Mouse (Mus musculus): ENCODE data around the gene Olfr905. TPM values are rescaled to one million over a fixed set of nuclear protein-coding genes. Genes with fewer than 3 reads are reported as not detected.

Gene Olfr905
- polyA plus RNA-seq, 1 experiment from 2014 or later: not detected

DNA sequence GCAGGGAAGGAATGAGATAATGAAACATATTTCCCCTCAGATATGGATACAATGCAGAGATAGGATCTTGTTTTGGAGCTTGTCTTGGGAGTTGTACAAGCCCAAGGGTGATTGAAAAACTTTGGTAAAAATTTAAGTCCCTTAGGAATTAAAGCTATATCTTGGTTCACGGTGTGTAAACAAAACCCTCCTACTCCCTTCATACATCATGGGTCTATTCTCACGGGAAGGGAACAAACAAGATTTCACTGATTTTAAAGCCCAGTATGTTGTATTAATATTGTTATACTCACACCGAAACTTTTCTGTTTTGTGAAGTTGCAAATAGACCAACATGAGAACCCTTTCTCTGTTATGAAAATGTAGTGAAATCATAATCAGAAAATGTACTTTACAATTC lies 15.9 kb downstream of the Olfr905 start, which contains the start of gene Olfr906:
Gene Olfr906 (plus strand): TSS at position 301 of the 400 bp plus-strand sequence.
- H3K27ac ChIP-seq (replicated peaks): no peak within 1 kb of the TSS
- TF ChIP-seq CTCF (IDR thresholded peaks at IDR 0.05; ENCODE audit: low read depth): no peak
- no peak for TF ChIP-seq EP300 (optimal IDR thresholded peaks at IDR 0.05)
- H3K9ac ChIP-seq (ENCODE audit: low read length): no peak within 1 kb of the TSS
- WGBS: 60% methylated on average over 3 of the region's 3 CpGs
- no peaks in the 10 kb centered on the region for H3K36me3 ChIP-seq (ENCODE audit: control insufficient read depth, insufficient read depth, low read length)
- H3K4me1 ChIP-seq (replicated peaks; ENCODE audit: control insufficient read depth, insufficient read depth): no peaks in the 10 kb centered on the region
- no peaks in the 10 kb centered on the region for H3K27me3 ChIP-seq (ENCODE audit: control insufficient read depth, insufficient read depth, low read length)
- no peak within 1 kb of the TSS for H3K4me2 ChIP-seq (replicated peaks; ENCODE audit: low read depth)
- DNase-seq (ENCODE audit: low spot score): no peak
- H3K9me3 ChIP-seq (ENCODE audit: control insufficient read depth, low read length): no peaks in the 10 kb centered on the region
- no peak for ATAC-seq (ENCODE audit: low FRiP score, low TSS enrichment)
- H3K4me3 ChIP-seq (ENCODE audit: low read depth, low read length): no peak within 1 kb of the TSS

GRCm38 (mm10) chr9:38495501-38495900 lies 24.6 kb downstream of the Olfr905 start, which contains the start of gene Olfr907:
Olfr907 (plus strand) TSS chr9:38495801.
- Histone ChIP-seq H3K4me2 (replicated peaks; ENCODE audit: low read depth) (no peak within 1 kb of the TSS), H3K36me3 (ENCODE audit: control insufficient read depth, insufficient read depth, low read length) (no peaks in the 10 kb centered on the region), H3K4me1 (replicated peaks; ENCODE audit: control insufficient read depth, insufficient read depth) (no peaks in the 10 kb centered on the region), H3K27ac (replicated peaks) (no peak within 1 kb of the TSS), H3K9ac (ENCODE audit: low read length) (no peak within 1 kb of the TSS), H3K9me3 (ENCODE audit: control insufficient read depth, low read length) (no peaks in the 10 kb centered on the region), H3K27me3 (ENCODE audit: control insufficient read depth, insufficient read depth, low read length) (no peaks in the 10 kb centered on the region), H3K4me3 (ENCODE audit: low read depth, low read length) (no peak within 1 kb of the TSS)
- no peak for DNase-seq (ENCODE audit: low spot score)
- no peak for TF ChIP-seq CTCF (IDR thresholded peaks at IDR 0.05; ENCODE audit: low read depth)
- TF ChIP-seq EP300 (optimal IDR thresholded peaks at IDR 0.05): no peak
- ATAC-seq (ENCODE audit: low FRiP score, low TSS enrichment): no peak
- WGBS: 71% methylated on average over 2 of the region's 2 CpGs

DNA sequence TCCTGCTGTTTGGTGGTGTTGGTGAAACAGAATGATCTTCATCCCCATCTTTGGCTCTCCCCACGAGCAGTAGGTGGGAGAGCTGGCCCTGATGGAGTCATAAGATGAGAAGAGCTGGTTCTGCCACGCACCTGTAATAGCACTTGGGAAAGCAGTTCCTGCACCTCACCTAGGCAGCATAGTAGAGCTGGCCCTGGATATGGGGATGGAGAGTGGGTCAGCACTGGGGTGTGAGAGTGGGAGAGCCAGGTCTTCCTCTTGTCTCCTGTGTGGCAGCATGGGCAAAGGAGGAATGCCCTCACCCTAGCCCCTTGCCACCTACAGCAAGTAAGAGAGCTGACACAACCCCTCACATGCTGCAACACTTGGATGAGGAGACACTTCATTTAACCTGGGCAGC lies 41.4 kb downstream of the Olfr905 start:
- 63% methylated on average over 2 of the region's 2 CpGs for WGBS
- H3K4me3 ChIP-seq (ENCODE audit: low read depth, low read length): no peak overlapping the region
- no peaks in the 10 kb centered on the region for H3K9me3 ChIP-seq (ENCODE audit: control insufficient read depth, low read length)
- ATAC-seq (ENCODE audit: low FRiP score, low TSS enrichment) (no peak; the same call in 1 of the 2 replicates), DNase-seq (ENCODE audit: low spot score) (no peak)
- no peaks in the 10 kb centered on the region for H3K36me3 ChIP-seq (ENCODE audit: control insufficient read depth, insufficient read depth, low read length)
- TF ChIP-seq EP300 (optimal IDR thresholded peaks at IDR 0.05): no peak
- no peak for TF ChIP-seq CTCF (IDR thresholded peaks at IDR 0.05; ENCODE audit: low read depth)
- no peaks in the 10 kb centered on the region for H3K4me1 ChIP-seq (replicated peaks; ENCODE audit: control insufficient read depth, insufficient read depth)
- no peak overlapping the region for H3K27ac ChIP-seq (replicated peaks)
- no peaks in the 10 kb centered on the region for H3K27me3 ChIP-seq (ENCODE audit: control insufficient read depth, insufficient read depth, low read length)
- no peak overlapping the region for H3K4me2 ChIP-seq (replicated peaks; ENCODE audit: low read depth)
- H3K9ac ChIP-seq (ENCODE audit: low read length): no peak overlapping the region

- Histone ChIP-seq H3K4me2 (replicated peaks; ENCODE audit: low read depth) (no peak within 1 kb of the TSS), H3K36me3 (ENCODE audit: control insufficient read depth, insufficient read depth, low read length) (no peaks in the 10 kb centered on the region), H3K4me1 (replicated peaks; ENCODE audit: control insufficient read depth, insufficient read depth) (no peaks in the 10 kb centered on the region), H3K9ac (ENCODE audit: low read length) (no peak within 1 kb of the TSS), H3K9me3 (ENCODE audit: control insufficient read depth, low read length) (no peaks in the 10 kb centered on the region), H3K4me3 (ENCODE audit: low read depth, low read length) (no peak within 1 kb of the TSS), H3K27ac (replicated peaks) (no peak within 1 kb of the TSS), H3K27me3 (ENCODE audit: control insufficient read depth, insufficient read depth, low read length) (no peaks in the 10 kb centered on the region)
- DNase-seq (ENCODE audit: low spot score) (no peak), ATAC-seq (ENCODE audit: low FRiP score, low TSS enrichment) (no peak)
- TF ChIP-seq CTCF (IDR thresholded peaks at IDR 0.05; ENCODE audit: low read depth): no peak
- no peak for TF ChIP-seq EP300 (optimal IDR thresholded peaks at IDR 0.05)
- 58% methylated on average over 1 of the region's 1 CpGs for WGBS
Observed at GRCm38 (mm10) chr9:38521280-38521679, 50.4 kb downstream of the Olfr905 start, which contains the start of gene Olfr911-ps1. Olfr911-ps1 (plus strand) TSS chr9:38521580.

Other genes with a start within 250 kb of the Olfr905 start
- gene Olfr143, start 218.3 kb upstream of the Olfr905 start, polyA plus RNA-seq (2015; fragmentation: Nextera tagmentation; extraction: Ambion mirVana): not detected in 2 replicates
- not detected in 2 replicates for gene Olfr895, start 203.3 kb upstream of the Olfr905 start, polyA plus RNA-seq (2015; fragmentation: Nextera tagmentation; extraction: Ambion mirVana)
- gene Olfr896-ps1, start 180.0 kb upstream of the Olfr905 start, polyA plus RNA-seq (2015; fragmentation: Nextera tagmentation; extraction: Ambion mirVana): not detected in 2 replicates
- not detected in 2 replicates for gene Olfr25, start 142.0 kb upstream of the Olfr905 start, polyA plus RNA-seq (2015; fragmentation: Nextera tagmentation; extraction: Ambion mirVana)
- not detected in 2 replicates for gene Olfr898, start 122.7 kb upstream of the Olfr905 start, polyA plus RNA-seq (2015; fragmentation: Nextera tagmentation; extraction: Ambion mirVana)
- gene Olfr250, start 104.2 kb upstream of the Olfr905 start, polyA plus RNA-seq (2015; fragmentation: Nextera tagmentation; extraction: Ambion mirVana): not detected in 2 replicates
- not detected in 2 replicates for gene Olfr251, start 94.0 kb upstream of the Olfr905 start, polyA plus RNA-seq (2015; fragmentation: Nextera tagmentation; extraction: Ambion mirVana)
- not detected in 2 replicates for gene Olfr147, start 69.4 kb upstream of the Olfr905 start, polyA plus RNA-seq (2015; fragmentation: Nextera tagmentation; extraction: Ambion mirVana)
- not detected in 2 replicates for gene Olfr901, start 41.7 kb upstream of the Olfr905 start, polyA plus RNA-seq (2015; fragmentation: Nextera tagmentation; extraction: Ambion mirVana)
- not detected in 2 replicates for gene Olfr902, start 23.5 kb upstream of the Olfr905 start, polyA plus RNA-seq (2015; fragmentation: Nextera tagmentation; extraction: Ambion mirVana)
- gene Olfr904, start 8.0 kb upstream of the Olfr905 start, polyA plus RNA-seq (2015; fragmentation: Nextera tagmentation; extraction: Ambion mirVana): not detected in 2 replicates
- gene Olfr906, start 16.0 kb downstream of the Olfr905 start, polyA plus RNA-seq (2015; fragmentation: Nextera tagmentation; extraction: Ambion mirVana): not detected in 2 replicates
- not detected in 2 replicates for gene Olfr907, start 24.7 kb downstream of the Olfr905 start, polyA plus RNA-seq (2015; fragmentation: Nextera tagmentation; extraction: Ambion mirVana)
- not detected in 2 replicates for gene Olfr911-ps1, start 50.5 kb downstream of the Olfr905 start, polyA plus RNA-seq (2015; fragmentation: Nextera tagmentation; extraction: Ambion mirVana)
- not detected in 2 replicates for gene Olfr910, start 66.7 kb downstream of the Olfr905 start, polyA plus RNA-seq (2015; fragmentation: Nextera tagmentation; extraction: Ambion mirVana)
- gene Olfr912, start 109.1 kb downstream of the Olfr905 start, polyA plus RNA-seq (2015; fragmentation: Nextera tagmentation; extraction: Ambion mirVana): 0.01 TPM in 1 of 2 replicates, not detected in the other
- 0.04 TPM in 1 of 2 replicates, not detected in the other for gene Olfr913, start 121.7 kb downstream of the Olfr905 start, polyA plus RNA-seq (2015; fragmentation: Nextera tagmentation; extraction: Ambion mirVana)
- gene Olfr914, start 134.0 kb downstream of the Olfr905 start, polyA plus RNA-seq (2015; fragmentation: Nextera tagmentation; extraction: Ambion mirVana): not detected in 2 replicates
- gene Olfr916, start 188.8 kb downstream of the Olfr905 start, polyA plus RNA-seq (2015; fragmentation: Nextera tagmentation; extraction: Ambion mirVana): 0.02 TPM in 1 of 2 replicates, not detected in the other
- not detected in 2 replicates for gene Olfr917, start 194.7 kb downstream of the Olfr905 start, polyA plus RNA-seq (2015; fragmentation: Nextera tagmentation; extraction: Ambion mirVana)
- not detected in 2 replicates for gene Olfr918, start 203.5 kb downstream of the Olfr905 start, polyA plus RNA-seq (2015; fragmentation: Nextera tagmentation; extraction: Ambion mirVana)
- not detected in 2 replicates for gene Olfr919, start 232.6 kb downstream of the Olfr905 start, polyA plus RNA-seq (2015; fragmentation: Nextera tagmentation; extraction: Ambion mirVana)
- gene Vwa5a, start 247.2 kb downstream of the Olfr905 start, polyA plus RNA-seq (2015; fragmentation: Nextera tagmentation; extraction: Ambion mirVana): 17.1 and 18.2 TPM in 2 replicates

All from stomach, postnatal 0 days (tissue).